Mouse (Mus musculus) kidney, adult 10 weeks (tissue): ENCODE data around the gene Klhl20. TPM values are rescaled to one million over a fixed set of nuclear protein-coding genes. Genes with fewer than 3 reads are reported as not detected.

Source experiments
- polyA plus RNA-seq: library from polyadenylated mRNA; stranded (reverse); fragments of 350-450 nt; fragmentation: Illumina TruSeq; extraction: RNeasy Lipid Tissue Mini Kit (QIAGEN cat#74804); gene quantifications from one replicate; pipeline ENCODE4 v1.2.3, GENCODE M21; 2014; ENCODE audit warnings: low read depth, low replicate concordance

Klhl20 gene
- 21.9 TPM for polyA plus RNA-seq

DNA sequence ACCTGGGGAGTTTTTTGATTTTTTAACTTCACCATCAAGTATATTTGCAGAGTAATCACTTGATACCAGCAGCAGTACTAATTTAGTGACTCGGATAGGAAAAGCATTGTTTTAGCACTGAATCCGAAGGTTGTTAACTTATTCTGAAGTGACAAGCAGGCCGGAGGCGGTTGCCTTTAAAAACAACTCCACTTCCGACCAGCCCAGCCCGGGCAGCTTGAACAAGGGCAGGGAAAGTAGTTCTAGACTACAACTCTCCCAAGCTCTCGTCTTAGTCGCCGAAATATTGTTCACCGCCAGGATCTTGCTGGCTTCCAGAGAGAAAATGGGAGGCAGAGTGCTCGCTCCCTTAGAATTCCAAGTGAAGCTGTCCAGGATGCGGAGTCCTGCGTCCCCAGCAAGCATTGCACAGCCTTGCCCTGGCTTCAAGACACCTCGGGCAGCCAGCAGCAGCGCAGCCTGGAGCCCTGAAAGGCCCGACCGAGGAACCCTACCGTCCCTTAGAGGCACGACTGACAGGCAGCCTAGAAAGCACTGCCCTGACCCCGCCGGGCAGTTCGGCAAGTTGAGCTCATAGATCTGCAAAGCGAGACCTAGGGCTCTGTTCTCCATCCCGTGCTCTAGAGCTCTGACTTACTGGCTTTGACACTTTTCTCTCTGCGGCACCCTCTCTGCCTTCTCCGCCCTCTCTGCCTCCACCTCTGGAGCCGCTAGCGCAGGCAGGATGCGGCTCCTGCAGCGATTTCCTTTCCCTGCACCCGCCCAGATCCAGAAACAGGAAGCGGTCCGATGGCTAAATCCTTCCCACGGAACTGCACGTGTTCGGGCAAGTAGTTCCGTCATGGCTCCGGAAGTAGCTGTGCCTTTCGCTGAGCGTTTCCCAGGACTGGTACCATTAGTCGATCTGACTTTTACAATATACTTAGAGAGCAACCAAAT lies at the start of gene Klhl20:
Gene Klhl20 (minus strand): TSS at position 786 of the 939 bp plus-strand sequence.

DNA sequence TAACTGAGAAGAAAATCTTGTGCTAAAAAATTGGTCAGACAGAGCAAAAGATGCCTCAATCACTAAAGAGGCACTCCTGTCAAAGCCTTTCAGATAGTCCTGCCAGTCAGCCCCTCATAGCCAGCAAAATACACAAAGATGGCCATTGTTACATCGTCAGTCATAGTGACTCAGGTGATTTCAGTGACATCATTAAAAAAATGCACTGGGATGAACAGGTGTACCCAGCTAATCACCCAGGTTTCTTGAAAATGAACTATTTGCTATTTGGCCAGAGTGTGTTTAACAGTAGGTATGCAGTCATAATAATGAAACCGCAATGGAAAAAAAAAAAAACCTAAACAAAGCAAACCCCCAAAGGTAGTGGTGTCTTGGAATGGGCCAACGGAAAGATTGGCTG lies 27.9 kb upstream of the Klhl20 start, which contains the start of gene Tex50:
Gene Tex50 (minus strand): TSS at position 101 of the 400 bp plus-strand sequence.

DNA sequence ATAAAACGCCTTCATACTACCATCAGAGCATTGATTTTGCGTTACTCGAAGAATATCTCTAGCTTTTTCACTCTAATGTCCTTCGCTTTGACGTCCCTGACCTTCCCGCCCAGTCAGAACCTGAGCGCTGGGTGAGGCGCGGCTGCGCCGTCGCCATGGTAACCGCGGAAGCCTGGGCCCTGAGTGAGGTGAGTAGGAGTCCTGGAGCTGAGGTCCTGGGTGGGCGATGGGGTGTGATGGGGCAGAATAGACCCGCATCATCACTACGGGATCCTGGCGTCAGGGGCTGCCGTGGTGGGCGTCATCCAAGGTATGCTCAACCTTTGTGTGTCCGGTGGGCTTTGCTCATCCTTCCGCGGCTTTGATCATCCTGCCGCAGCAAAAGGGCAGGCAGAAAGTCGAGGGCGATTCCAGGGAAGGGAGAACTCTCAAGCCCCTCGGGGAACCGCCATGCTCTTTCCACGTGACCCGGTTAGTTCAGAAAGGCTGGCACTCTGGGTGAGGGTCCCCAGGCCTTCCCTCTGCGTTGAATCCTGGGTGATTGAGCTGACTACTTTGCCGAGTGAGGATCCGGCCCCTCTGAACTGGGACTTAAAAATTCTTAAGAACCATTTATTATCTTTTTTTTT lies 11.3 kb upstream of the Klhl20 start, which contains the start of gene Ankrd45:
Gene Ankrd45 (plus strand): TSS at position 161 of the 629 bp plus-strand sequence.

DNA sequence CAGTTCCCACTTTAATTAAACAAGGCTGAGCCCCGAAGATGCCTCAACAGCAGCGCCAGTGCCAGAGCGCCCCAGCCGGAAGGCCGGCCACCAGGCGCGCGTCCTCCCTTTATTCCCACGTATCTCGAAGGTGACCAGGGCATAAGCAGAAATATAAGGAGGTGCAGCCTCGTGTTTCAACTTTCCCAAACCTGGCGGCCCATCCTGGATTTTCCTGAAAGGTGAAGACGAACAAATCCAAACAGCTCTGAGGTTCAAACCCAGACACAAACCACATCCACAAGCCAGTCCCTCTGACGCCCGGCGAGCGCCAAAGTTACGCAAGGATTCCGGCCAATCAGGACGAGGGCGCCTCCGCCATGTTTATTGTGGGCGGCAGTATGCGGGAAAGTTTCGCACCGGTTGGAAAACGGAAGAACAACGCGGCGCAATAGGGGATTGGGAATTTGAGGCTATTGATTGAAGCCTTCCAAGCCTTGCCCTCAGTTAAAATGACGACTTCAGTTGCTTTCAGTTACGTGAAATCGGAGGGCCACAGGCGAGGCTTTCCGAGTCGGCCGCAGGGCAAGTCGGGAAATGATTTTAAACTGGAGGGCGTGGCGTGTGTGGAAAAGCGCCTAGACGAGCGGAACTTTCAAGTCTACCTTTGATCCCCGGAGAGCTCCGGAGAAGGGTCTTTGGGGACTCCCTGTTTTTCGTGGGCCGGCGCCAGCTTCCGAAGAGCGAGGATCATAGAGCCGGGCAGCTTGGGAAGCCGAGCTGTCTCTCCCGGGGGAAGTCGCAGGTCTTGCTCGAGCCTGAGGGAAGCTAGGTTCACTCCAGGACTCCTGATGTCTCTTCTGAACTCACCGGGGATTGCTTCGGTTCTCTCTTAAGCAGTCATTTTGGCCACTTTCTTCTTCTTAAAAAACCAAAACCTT lies 60.7 kb downstream of the Klhl20 start, which contains the start of the genes Dars2 and Cenpl:
Gene Dars2 (minus strand): TSS at position 307 of the 920 bp plus-strand sequence.
Gene Cenpl (plus strand): TSS at position 362 of the 920 bp plus-strand sequence.

Other genes starting within 250 kb of the Klhl20 start
- 30.2 TPM for gene Rc3h1, start 225.1 kb downstream of the Klhl20 start, polyA plus RNA-seq
- 1.3 TPM for gene Serpinc1, start 152.9 kb downstream of the Klhl20 start, polyA plus RNA-seq
- gene Zbtb37, start 96.7 kb downstream of the Klhl20 start, polyA plus RNA-seq, result 8.9 TPM
- 21.5 TPM for gene Dars2, start 60.9 kb downstream of the Klhl20 start, polyA plus RNA-seq
- 11.1 TPM for gene Cenpl, start 60.8 kb downstream of the Klhl20 start, polyA plus RNA-seq
- 4.2 TPM for gene Ankrd45, start 11.2 kb upstream of the Klhl20 start, polyA plus RNA-seq
- not detected for gene Tex50, start 27.8 kb upstream of the Klhl20 start, polyA plus RNA-seq
- gene Prdx6, start 119.7 kb upstream of the Klhl20 start, polyA plus RNA-seq, result 199 TPM